Mouse (Mus musculus): Measurements from ENCODE around the gene Spock3.

GRCm38 (mm10) chr8:62950709-62951108, at the start of gene Spock3:
- TF ChIP-seq CTCF (IDR thresholded peaks at IDR 0.05; ENCODE audit: low read depth, low read length): no peak
- TF ChIP-seq POLR2A (IDR thresholded peaks at IDR 0.05; ENCODE audit: borderline replicate concordance, low read depth, low read length): no peak
